Mouse (Mus musculus) brain, embryonic 14.5 days (tissue): Measurements from ENCODE around the gene 1110002E22Rik.

Experiments used
- CTCF ChIP-seq: fragments of 200-500 bp; IDR thresholded peaks from 2 replicates; pipeline ENCODE4 v1.5.1; 2012; ENCODE audit warnings: inconsistent platforms, mild to moderate bottlenecking, moderate library complexity, borderline replicate concordance; ENCODE audit not compliant: insufficient read depth, insufficient read length; ENCODE audit errors: extremely low read depth
- POLR2A ChIP-seq: fragments of 200-500 bp; IDR thresholded peaks from 2 replicates; pipeline ENCODE4 v1.6.1; 2012; ENCODE audit warnings: mild to moderate bottlenecking, inconsistent platforms, borderline replicate concordance; ENCODE audit not compliant: poor library complexity, insufficient read depth, insufficient read length, severe bottlenecking; ENCODE audit errors: extremely low read depth

- TF ChIP-seq CTCF (no peak), POLR2A (no peak)
These were observed 34.3 kb upstream of the 1110002E22Rik start for GRCm38 (mm10) chr3:138030563-138030962.
